Mouse (Mus musculus) bone marrow, adult 2 months (tissue): ENCODE results near the gene Socs7.

Experiments
- CTCF ChIP-seq: fragments of 200-500 bp; IDR thresholded peaks from 2 replicates; pipeline ENCODE4 v1.5.1; 2011; ENCODE audit warnings: low read length, control low read depth; ENCODE audit not compliant: control insufficient read depth, insufficient read depth
- POLR2A ChIP-seq: fragments of 200-500 bp; IDR thresholded peaks from 2 replicates; pipeline ENCODE4 v1.6.1; 2011; ENCODE audit warnings: low read depth, mild to moderate bottlenecking, control low read depth, low read length, borderline replicate concordance; ENCODE audit not compliant: control insufficient read depth

GRCm38 (mm10) chr11:97368501-97368900 lies 6.2 kb downstream of the Socs7 start:
- TF ChIP-seq POLR2A (no peak), CTCF (no peak)
